Mouse (Mus musculus): ENCODE measurements around the gene Krtap4-13. TPM values are rescaled to one million over a fixed set of nuclear protein-coding genes. Genes with fewer than 3 reads are reported as not detected.
"Not testable (repeated sequence)": the region's sequence is repeated elsewhere in the genome, so short reads cannot be mapped to it uniquely, and the experiment has no call there.

Gene Krtap4-13
- polyA plus RNA-seq, 1 experiment from 2014 or later, result not detected

- not testable (repeated sequence) for H3K27ac ChIP-seq (replicated peaks); H3K4me1 ChIP-seq; H3K36me3 ChIP-seq; H3K27me3 ChIP-seq (replicated peaks); H3K4me2 ChIP-seq; H3K9ac ChIP-seq (replicated peaks); H3K4me3 ChIP-seq (replicated peaks); ATAC-seq (ENCODE audit: low FRiP score); H3K9me3 ChIP-seq (replicated peaks)
Measured at GRCm38 (mm10) chr11:99784900-99785299, 24.8 kb downstream of the Krtap4-13 start, which contains the start of gene Krtap4-9. Krtap4-9 (plus strand) TSS chr11:99785200.

DNA sequence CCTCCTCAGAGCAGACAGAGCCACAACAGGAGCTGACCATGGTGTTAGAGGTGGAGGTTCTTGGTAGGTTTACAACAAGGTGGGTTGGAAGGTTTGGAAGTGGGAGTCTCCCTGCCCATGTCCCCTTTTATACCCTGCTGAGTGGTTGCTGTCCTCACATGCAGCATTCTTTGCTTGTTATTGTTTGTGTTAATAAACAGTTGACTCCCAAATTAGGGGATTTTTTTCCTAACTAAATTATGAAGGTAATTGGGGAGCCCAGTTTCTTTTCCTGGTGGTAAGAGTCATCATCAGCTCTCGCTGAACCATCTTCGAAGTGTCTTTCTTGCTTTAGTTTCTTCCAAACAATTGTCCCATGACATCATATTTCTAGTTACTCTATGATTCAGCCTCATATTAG, 29.1 kb downstream of the Krtap4-13 start, which contains the start of gene Krtap4-8:
Krtap4-8 (minus strand) TSS at position 101 of the 400 bp plus-strand sequence.
- ATAC-seq (ENCODE audit: low FRiP score), result no peak
- H3K9me3 ChIP-seq (replicated peaks), result no peaks in the 10 kb centered on the region
- 98% methylated on average over 2 of the region's 2 CpGs for WGBS

GRCm38 (mm10) chr11:99778401-99778800, 31.3 kb downstream of the Krtap4-13 start:
- ATAC-seq (ENCODE audit: low FRiP score), result no peak

More for the DNA sequence above, 29.1 kb downstream of the Krtap4-13 start, which contains the start of gene Krtap4-8:
- no peak within 1 kb of the TSS for H3K4me3 ChIP-seq (replicated peaks)
- H3K4me2 ChIP-seq, result no peak within 1 kb of the TSS
- H3K4me1 ChIP-seq, result no peaks in the 10 kb centered on the region
- no peaks in the 10 kb centered on the region for H3K27me3 ChIP-seq (replicated peaks)
- no peak within 1 kb of the TSS for H3K27ac ChIP-seq (replicated peaks)
- H3K9ac ChIP-seq (replicated peaks), result no peak within 1 kb of the TSS
- no peaks in the 10 kb centered on the region for H3K36me3 ChIP-seq

DNA sequence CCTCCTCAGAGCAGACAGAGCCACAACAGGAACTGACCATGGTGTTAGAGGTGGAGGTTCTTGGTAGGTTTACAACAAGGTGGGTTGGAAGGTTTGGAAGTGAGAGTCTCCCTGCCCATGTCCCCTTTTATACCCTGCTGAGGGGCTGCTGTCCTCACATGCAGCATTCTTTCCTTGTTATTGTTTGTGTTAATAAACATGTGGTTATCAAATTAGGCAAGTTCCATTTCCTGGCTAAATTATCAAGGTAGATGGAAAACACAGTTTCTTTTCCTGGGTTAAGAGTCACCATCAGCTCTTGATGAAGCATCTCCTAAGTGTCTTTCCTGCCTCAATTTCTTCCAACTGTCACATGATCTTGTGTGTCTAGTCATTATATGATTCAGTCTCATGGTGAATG, 36.9 kb downstream of the Krtap4-13 start, which contains the start of gene Gm11595:
Gm11595 (minus strand) TSS at position 101 of the 400 bp plus-strand sequence.
- not testable (repeated sequence) for H3K36me3 ChIP-seq; H3K9ac ChIP-seq (replicated peaks); ATAC-seq (ENCODE audit: low FRiP score); H3K9me3 ChIP-seq (replicated peaks); H3K4me2 ChIP-seq; H3K4me3 ChIP-seq (replicated peaks); H3K27ac ChIP-seq (replicated peaks); H3K4me1 ChIP-seq; H3K27me3 ChIP-seq (replicated peaks)

More at GRCm38 (mm10) chr11:99778401-99778800, 31.3 kb downstream of the Krtap4-13 start:
- Histone ChIP-seq H3K27me3 (replicated peaks) (no peaks in the 10 kb centered on the region), H3K9ac (replicated peaks) (no peak overlapping the region), H3K4me1 (no peaks in the 10 kb centered on the region), H3K27ac (replicated peaks) (no peak overlapping the region), H3K4me2 (no peak overlapping the region), H3K4me3 (replicated peaks) (no peak overlapping the region), H3K36me3 (no peaks in the 10 kb centered on the region), H3K9me3 (replicated peaks) (no peaks in the 10 kb centered on the region)
- 27% methylated on average over 7 of the region's 7 CpGs for WGBS

DNA sequence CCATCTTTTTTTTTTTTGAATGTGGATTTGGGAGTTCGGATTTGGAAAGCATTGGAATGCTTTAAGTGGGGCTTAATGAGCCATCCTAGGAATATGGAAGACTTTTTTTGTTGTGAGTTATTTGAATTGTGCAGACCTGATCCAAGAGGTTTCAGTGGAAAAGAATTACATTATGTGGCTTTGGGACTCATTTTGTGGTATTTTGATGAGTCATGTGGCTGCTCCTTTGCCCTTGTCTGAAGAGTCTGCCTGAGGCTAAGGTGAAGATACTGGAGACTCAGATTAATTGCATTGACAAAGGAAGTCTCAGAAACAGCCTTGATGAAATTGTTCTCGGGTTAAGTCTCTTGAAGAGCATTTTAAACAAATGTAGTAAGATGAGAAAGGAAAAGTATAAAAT, 41.3 kb downstream of the Krtap4-13 start:
- 82% methylated on average over 2 of the region's 2 CpGs for WGBS
- H3K36me3 ChIP-seq, result no peaks in the 10 kb centered on the region
- H3K27me3 ChIP-seq (replicated peaks), result no peaks in the 10 kb centered on the region

More for the DNA sequence above, 41.3 kb downstream of the Krtap4-13 start:
- ATAC-seq (ENCODE audit: low FRiP score), result no peak
- no peak overlapping the region for H3K27ac ChIP-seq (replicated peaks)
- no peaks in the 10 kb centered on the region for H3K9me3 ChIP-seq (replicated peaks)
- H3K9ac ChIP-seq (replicated peaks), result no peak overlapping the region
- H3K4me1 ChIP-seq, result no peaks in the 10 kb centered on the region
- no peak overlapping the region for H3K4me3 ChIP-seq (replicated peaks)
- no peak overlapping the region for H3K4me2 ChIP-seq

Other genes starting within 250 kb of the Krtap4-13 start
- 0.43 TPM in 1 of 2 replicates, not detected in the other for gene Krtap3-1, start 243.3 kb downstream of the Krtap4-13 start, polyA plus RNA-seq (2015; fragmentation: Nextera tagmentation; extraction: Ambion mirVana)
- gene Krtap1-5, start 228.9 kb downstream of the Krtap4-13 start, polyA plus RNA-seq (2015; fragmentation: Nextera tagmentation; extraction: Ambion mirVana), result not detected in 2 replicates
- gene Krtap1-4, start 226.2 kb downstream of the Krtap4-13 start, polyA plus RNA-seq (2015; fragmentation: Nextera tagmentation; extraction: Ambion mirVana), result not detected in 2 replicates
- gene Krtap1-3, start 218.6 kb downstream of the Krtap4-13 start, polyA plus RNA-seq (2015; fragmentation: Nextera tagmentation; extraction: Ambion mirVana), result not detected in 2 replicates
- not detected in 2 replicates for gene Krtap9-3, start 211.8 kb downstream of the Krtap4-13 start, polyA plus RNA-seq (2015; fragmentation: Nextera tagmentation; extraction: Ambion mirVana)
- not detected in 2 replicates for gene Gm11938, start 206.6 kb downstream of the Krtap4-13 start, polyA plus RNA-seq (2015; fragmentation: Nextera tagmentation; extraction: Ambion mirVana)
- gene Gm11937, start 199.7 kb downstream of the Krtap4-13 start, polyA plus RNA-seq (2015; fragmentation: Nextera tagmentation; extraction: Ambion mirVana), result not detected in 2 replicates
- not detected in 2 replicates for gene Krtap2-4, start 195.0 kb downstream of the Krtap4-13 start, polyA plus RNA-seq (2015; fragmentation: Nextera tagmentation; extraction: Ambion mirVana)
- gene Gm11562, start 189.5 kb downstream of the Krtap4-13 start, polyA plus RNA-seq (2015; fragmentation: Nextera tagmentation; extraction: Ambion mirVana), result not detected in 2 replicates
- not detected in 2 replicates for gene Krtap4-1, start 181.7 kb downstream of the Krtap4-13 start, polyA plus RNA-seq (2015; fragmentation: Nextera tagmentation; extraction: Ambion mirVana)
- gene Krtap4-2, start 174.8 kb downstream of the Krtap4-13 start, polyA plus RNA-seq (2015; fragmentation: Nextera tagmentation; extraction: Ambion mirVana), result not detected in 2 replicates
- not detected in 2 replicates for gene Krtap4-7, start 165.8 kb downstream of the Krtap4-13 start, polyA plus RNA-seq (2015; fragmentation: Nextera tagmentation; extraction: Ambion mirVana)
- gene Gm11555, start 159.7 kb downstream of the Krtap4-13 start, polyA plus RNA-seq (2015; fragmentation: Nextera tagmentation; extraction: Ambion mirVana), result not detected in 2 replicates
- gene Gm11563, start 150.9 kb downstream of the Krtap4-13 start, polyA plus RNA-seq (2015; fragmentation: Nextera tagmentation; extraction: Ambion mirVana), result not detected in 2 replicates
- not detected in 2 replicates for gene Krtap4-6, start 143.9 kb downstream of the Krtap4-13 start, polyA plus RNA-seq (2015; fragmentation: Nextera tagmentation; extraction: Ambion mirVana)
- not detected in 2 replicates for gene Gm14190, start 119.2 kb downstream of the Krtap4-13 start, polyA plus RNA-seq (2015; fragmentation: Nextera tagmentation; extraction: Ambion mirVana)
- gene Gm14180, start 75.6 kb downstream of the Krtap4-13 start, polyA plus RNA-seq (2015; fragmentation: Nextera tagmentation; extraction: Ambion mirVana), result not detected in 2 replicates
- gene Gm11595, start 37.0 kb downstream of the Krtap4-13 start, polyA plus RNA-seq (2015; fragmentation: Nextera tagmentation; extraction: Ambion mirVana), result not detected in 2 replicates
- not detected in 2 replicates for gene Krtap4-8, start 29.2 kb downstream of the Krtap4-13 start, polyA plus RNA-seq (2015; fragmentation: Nextera tagmentation; extraction: Ambion mirVana)
- not detected in 2 replicates for gene Krtap4-9, start 24.7 kb downstream of the Krtap4-13 start, polyA plus RNA-seq (2015; fragmentation: Nextera tagmentation; extraction: Ambion mirVana)
- not detected in 2 replicates for gene Gm11596, start 16.4 kb downstream of the Krtap4-13 start, polyA plus RNA-seq (2015; fragmentation: Nextera tagmentation; extraction: Ambion mirVana)
- not detected in 2 replicates for gene Gm11569, start 11.0 kb downstream of the Krtap4-13 start, polyA plus RNA-seq (2015; fragmentation: Nextera tagmentation; extraction: Ambion mirVana)
- not detected in 2 replicates for gene Gm11554, start 5.4 kb downstream of the Krtap4-13 start, polyA plus RNA-seq (2015; fragmentation: Nextera tagmentation; extraction: Ambion mirVana)
- not detected in 2 replicates for gene Gm11564, start 5.8 kb upstream of the Krtap4-13 start, polyA plus RNA-seq (2015; fragmentation: Nextera tagmentation; extraction: Ambion mirVana)
- not detected in 2 replicates for gene 2300003K06Rik, start 28.2 kb upstream of the Krtap4-13 start, polyA plus RNA-seq (2015; fragmentation: Nextera tagmentation; extraction: Ambion mirVana)
- gene Krtap4-16, start 41.7 kb upstream of the Krtap4-13 start, polyA plus RNA-seq (2015; fragmentation: Nextera tagmentation; extraction: Ambion mirVana), result not detected in 2 replicates
- not detected in 2 replicates for gene Gm11568, start 48.0 kb upstream of the Krtap4-13 start, polyA plus RNA-seq (2015; fragmentation: Nextera tagmentation; extraction: Ambion mirVana)
- not detected in 2 replicates for gene Gm11559, start 54.6 kb upstream of the Krtap4-13 start, polyA plus RNA-seq (2015; fragmentation: Nextera tagmentation; extraction: Ambion mirVana)
- not detected in 2 replicates for gene Krtap9-1, start 63.5 kb upstream of the Krtap4-13 start, polyA plus RNA-seq (2015; fragmentation: Nextera tagmentation; extraction: Ambion mirVana)
- not detected in 2 replicates for gene Gm11567, start 69.3 kb upstream of the Krtap4-13 start, polyA plus RNA-seq (2015; fragmentation: Nextera tagmentation; extraction: Ambion mirVana)
- gene Krtap31-1, start 98.0 kb upstream of the Krtap4-13 start, polyA plus RNA-seq (2015; fragmentation: Nextera tagmentation; extraction: Ambion mirVana), result not detected in 2 replicates
- gene Gm11565, start 104.9 kb upstream of the Krtap4-13 start, polyA plus RNA-seq (2015; fragmentation: Nextera tagmentation; extraction: Ambion mirVana), result not detected in 2 replicates
- gene Krtap31-2, start 126.4 kb upstream of the Krtap4-13 start, polyA plus RNA-seq (2015; fragmentation: Nextera tagmentation; extraction: Ambion mirVana), result not detected in 2 replicates
- gene Krtap9-5, start 138.6 kb upstream of the Krtap4-13 start, polyA plus RNA-seq (2015; fragmentation: Nextera tagmentation; extraction: Ambion mirVana), result not detected in 2 replicates
- not detected in 2 replicates for gene Krtap29-1, start 169.2 kb upstream of the Krtap4-13 start, polyA plus RNA-seq (2015; fragmentation: Nextera tagmentation; extraction: Ambion mirVana)
- gene Krtap16-1, start 176.7 kb upstream of the Krtap4-13 start, polyA plus RNA-seq (2015; fragmentation: Nextera tagmentation; extraction: Ambion mirVana), result 0.13 and 0.23 TPM in 2 replicates
- 0.69 and 1.00 TPM in 2 replicates for gene Krtap17-1, start 184.1 kb upstream of the Krtap4-13 start, polyA plus RNA-seq (2015; fragmentation: Nextera tagmentation; extraction: Ambion mirVana)
- not detected in 2 replicates for gene Krt33a, start 206.3 kb upstream of the Krtap4-13 start, polyA plus RNA-seq (2015; fragmentation: Nextera tagmentation; extraction: Ambion mirVana)
- gene Krt33b, start 220.0 kb upstream of the Krtap4-13 start, polyA plus RNA-seq (2015; fragmentation: Nextera tagmentation; extraction: Ambion mirVana), result 0.11 TPM in 1 of 2 replicates, not detected in the other
- gene Krt34, start 231.7 kb upstream of the Krtap4-13 start, polyA plus RNA-seq (2015; fragmentation: Nextera tagmentation; extraction: Ambion mirVana), result not detected in 2 replicates
- gene Krt31, start 240.7 kb upstream of the Krtap4-13 start, polyA plus RNA-seq (2015; fragmentation: Nextera tagmentation; extraction: Ambion mirVana), result not detected in 2 replicates

Data from neural tube, embryonic 15.5 days (tissue).